Mouse (Mus musculus): ENCODE results near the gene Tmem243.

The Tmem243 gene

GRCm38 (mm10) chr5:9106806-9107205, 6.3 kb downstream of the Tmem243 start:
- DNase-seq (ENCODE audit: low read depth, low spot score) = no peak

GRCm38 (mm10) chr5:9107296-9108089, 7.0 kb downstream of the Tmem243 start:
- DNase-seq (ENCODE audit: low read depth, low spot score) = no peak

- DNase-seq (ENCODE audit: low read depth, low spot score) = no peak
Observed at GRCm38 (mm10) chr5:9108490-9108889, 8.0 kb downstream of the Tmem243 start.

- peak; percentile 33 for DNase-seq (ENCODE audit: low read depth, low spot score)
Observed at GRCm38 (mm10) chr5:9109582-9109981, 9.1 kb downstream of the Tmem243 start.

GRCm38 (mm10) chr5:9111285-9111684, 10.8 kb downstream of the Tmem243 start:
- DNase-seq (ENCODE audit: low read depth, low spot score) = no peak

- peak; percentile 87 for DNase-seq (ENCODE audit: low read depth, low spot score)
Observed at GRCm38 (mm10) chr5:9111759-9112158, 11.3 kb downstream of the Tmem243 start.

GRCm38 (mm10) chr5:9114162-9114561, 13.7 kb downstream of the Tmem243 start:
- no peak for DNase-seq (ENCODE audit: low read depth, low spot score)

GRCm38 (mm10) chr5:9124134-9124533, 23.7 kb downstream of the Tmem243 start:
- DNase-seq (ENCODE audit: low read depth, low spot score) = no peak

- DNase-seq (ENCODE audit: low read depth, low spot score) = peak; percentile 17
Observed at GRCm38 (mm10) chr5:9128566-9128965, 28.1 kb downstream of the Tmem243 start.

- peak; percentile 18 for DNase-seq (ENCODE audit: low read depth, low spot score)
Observed at GRCm38 (mm10) chr5:9131786-9132185, 31.3 kb downstream of the Tmem243 start.

- peak; percentile 46 for DNase-seq (ENCODE audit: low read depth, low spot score)
Observed at GRCm38 (mm10) chr5:9135588-9135987, 35.1 kb downstream of the Tmem243 start.

GRCm38 (mm10) chr5:9140724-9141123, 40.3 kb downstream of the Tmem243 start:
- DNase-seq (ENCODE audit: low read depth, low spot score) = no peak

- DNase-seq (ENCODE audit: low read depth, low spot score) = no peak
Observed at GRCm38 (mm10) chr5:9142376-9142775, 41.9 kb downstream of the Tmem243 start.

- no peak for DNase-seq (ENCODE audit: low read depth, low spot score)
Observed at GRCm38 (mm10) chr5:9149273-9149850, 48.9 kb downstream of the Tmem243 start.

- peak; percentile 71 for DNase-seq (ENCODE audit: low read depth, low spot score)
Observed at GRCm38 (mm10) chr5:9156746-9157145, 56.3 kb downstream of the Tmem243 start.

- no peak for DNase-seq (ENCODE audit: low read depth, low spot score)
Observed at GRCm38 (mm10) chr5:9157336-9157735, 56.9 kb downstream of the Tmem243 start.

GRCm38 (mm10) chr5:9160831-9161455, 60.5 kb downstream of the Tmem243 start:
- peak; percentile 54 for DNase-seq (ENCODE audit: low read depth, low spot score)

GRCm38 (mm10) chr5:9161456-9162041, 61.1 kb downstream of the Tmem243 start, which contains the start of gene Dmtf1:
Gene Dmtf1 (minus strand): TSS chr5:9161776.
- peak; percentile 96 for DNase-seq (ENCODE audit: low read depth, low spot score)

GRCm38 (mm10) chr5:9162088-9162487, 61.6 kb downstream of the Tmem243 start:
- peak; percentile 36 for DNase-seq (ENCODE audit: low read depth, low spot score)

- DNase-seq (ENCODE audit: low read depth, low spot score) = peak; percentile 72
Observed at GRCm38 (mm10) chr5:9163411-9163810, 62.9 kb downstream of the Tmem243 start.

- DNase-seq (ENCODE audit: low read depth, low spot score) = peak; percentile 57
Observed at GRCm38 (mm10) chr5:9165151-9165550, 64.7 kb downstream of the Tmem243 start.

- DNase-seq (ENCODE audit: low read depth, low spot score) = peak; percentile 33
Observed at GRCm38 (mm10) chr5:9166366-9166765, 65.9 kb downstream of the Tmem243 start.

All from ZHBTc4 (cell line).